Mouse (Mus musculus): ENCODE measurements around the gene Ptger4. TPM values are rescaled to one million over a fixed set of nuclear protein-coding genes. Genes with fewer than 3 reads are reported as not detected.
"Not testable (repeated sequence)": the region's sequence is repeated elsewhere in the genome, so short reads cannot be mapped to it uniquely, and the experiment has no call there.

The Ptger4 gene
- total RNA-seq, 2 experiments from 2014 or later, result 20.6 to 33.2 TPM

DNA sequence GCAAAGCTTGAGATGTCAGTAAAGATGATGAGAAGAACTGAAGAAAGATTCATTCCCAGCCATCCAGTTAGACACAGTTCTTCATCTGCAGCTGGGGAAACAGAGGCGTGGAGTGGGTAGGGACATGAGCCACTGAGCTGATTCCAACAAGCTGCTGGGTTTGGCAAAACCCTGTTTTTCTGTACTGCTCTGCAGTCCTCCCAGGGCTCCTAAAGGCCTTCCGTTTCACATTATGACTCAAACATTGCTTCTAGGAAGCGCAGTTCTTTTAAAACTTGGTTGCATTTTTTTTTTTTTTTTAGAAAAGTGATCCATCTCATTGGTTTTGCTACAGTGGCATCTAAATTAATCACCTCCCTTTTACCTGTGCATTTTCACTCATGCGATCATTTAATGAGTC, 5.4 kb downstream of the Ptger4 start:
- ATAC-seq (ENCODE audit: poor library complexity, severe bottlenecking), result no peak

DNA sequence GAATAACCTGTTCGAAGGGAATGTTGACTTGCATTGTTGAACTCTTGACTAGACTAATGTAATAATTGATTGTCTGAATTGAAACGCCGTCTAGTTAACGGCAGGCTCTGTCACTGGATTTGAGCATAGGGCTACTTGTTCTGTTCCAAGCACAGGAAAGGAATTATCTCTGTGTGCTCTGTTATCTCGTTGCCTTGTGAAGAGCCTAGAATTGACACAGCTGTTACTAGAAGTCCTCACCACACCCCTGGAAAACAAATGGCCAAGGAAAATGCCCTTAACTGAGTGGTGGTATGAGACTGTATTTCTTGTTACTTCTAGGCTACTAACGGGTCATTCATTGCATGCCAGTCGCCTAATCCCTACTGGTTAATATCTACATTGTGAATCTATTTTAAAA, 5.9 kb downstream of the Ptger4 start:
- ATAC-seq (ENCODE audit: poor library complexity, severe bottlenecking), result no peak

DNA sequence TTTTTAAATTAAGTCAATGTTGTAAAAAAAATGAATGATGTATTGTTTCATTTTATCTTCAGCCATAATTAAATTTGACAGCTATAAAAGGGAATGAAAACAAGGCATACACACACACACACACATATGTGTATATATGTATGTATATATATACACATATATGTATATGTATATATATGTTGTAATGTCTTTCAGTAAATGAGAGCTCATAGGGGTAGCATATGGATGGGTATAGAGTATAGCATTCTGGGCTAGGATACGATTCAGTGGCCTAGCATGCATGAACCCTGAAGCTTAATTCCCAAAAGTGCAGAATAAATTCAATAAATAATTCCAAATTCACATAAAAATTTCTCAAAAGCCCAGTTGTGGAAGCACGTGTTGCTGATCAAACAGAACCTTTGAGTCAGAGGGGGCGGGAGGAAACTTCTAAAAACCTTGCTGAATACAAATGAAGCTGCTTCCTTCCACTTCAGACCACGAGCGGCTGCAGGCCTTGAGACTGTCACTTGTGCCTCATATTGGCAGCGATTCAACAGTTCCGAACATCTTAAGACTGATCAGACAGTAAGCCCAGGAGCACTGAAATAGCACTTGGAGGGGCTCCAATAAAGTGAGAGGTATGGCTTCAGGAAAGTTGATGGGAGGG, 6.9 kb downstream of the Ptger4 start:
- ATAC-seq (ENCODE audit: poor library complexity, severe bottlenecking), result no peak

DNA sequence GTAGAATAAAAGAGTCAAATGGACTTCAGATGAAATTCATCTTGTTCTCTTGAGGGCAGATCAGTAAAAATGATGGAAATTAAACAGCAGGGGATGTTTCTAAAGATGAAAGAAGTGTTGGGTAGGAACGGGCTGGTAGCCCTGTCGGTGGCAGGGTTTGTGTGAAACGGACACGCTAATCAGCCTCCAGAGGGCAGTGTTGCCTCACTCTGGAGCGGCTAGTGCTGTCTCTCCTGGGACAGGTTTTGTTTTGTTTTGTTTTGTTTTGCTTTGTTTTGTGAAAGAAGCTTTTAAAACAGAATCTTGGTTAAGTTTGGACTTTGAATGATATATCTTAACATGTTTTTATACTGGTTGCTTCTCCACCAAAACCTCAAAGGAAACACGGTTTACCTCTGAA, 7.4 kb downstream of the Ptger4 start:
- ATAC-seq (ENCODE audit: poor library complexity, severe bottlenecking), result peak; percentile 83

DNA sequence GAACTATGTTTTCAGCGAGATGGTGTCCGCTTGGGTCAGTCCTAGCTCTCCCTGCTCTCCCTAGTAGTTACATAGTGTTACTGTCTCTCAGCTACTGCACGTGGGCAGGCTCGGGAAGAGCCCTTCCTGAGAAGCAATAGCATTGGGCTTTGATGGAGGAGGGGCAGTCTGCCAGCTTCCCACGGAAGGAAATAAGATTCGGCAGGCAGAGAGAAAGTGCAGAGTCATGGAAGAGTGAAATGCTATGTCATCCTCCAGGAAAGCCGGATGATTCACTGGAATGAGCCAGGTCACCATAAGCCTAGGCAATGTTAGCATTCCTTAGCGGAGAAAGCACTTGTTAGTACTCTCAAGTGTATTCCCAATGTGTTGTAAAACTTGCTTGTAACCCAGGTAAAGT, 8.5 kb downstream of the Ptger4 start:
- ATAC-seq (ENCODE audit: poor library complexity, severe bottlenecking), result no peak

DNA sequence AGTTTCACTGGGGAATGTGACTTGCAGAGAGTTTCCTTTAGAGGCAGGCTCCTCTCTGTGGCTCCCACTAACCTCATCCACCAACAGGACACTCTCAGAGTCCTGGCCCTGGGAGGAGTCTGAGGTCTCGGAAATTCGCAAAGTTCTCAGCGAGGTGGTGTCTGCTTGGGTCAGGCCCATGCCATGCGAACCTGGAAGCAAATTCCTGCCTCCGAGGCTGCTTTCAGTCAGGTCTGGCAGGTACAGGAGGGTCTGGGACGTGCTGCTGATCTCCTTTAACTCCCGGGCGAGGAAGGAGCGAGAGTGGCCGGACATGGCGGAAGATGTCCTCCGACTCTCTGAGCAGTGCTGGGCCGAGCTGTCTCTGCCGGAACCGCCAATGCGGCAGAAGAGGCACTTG, 9.3 kb downstream of the Ptger4 start:
- ATAC-seq (ENCODE audit: poor library complexity, severe bottlenecking), result no peak

DNA sequence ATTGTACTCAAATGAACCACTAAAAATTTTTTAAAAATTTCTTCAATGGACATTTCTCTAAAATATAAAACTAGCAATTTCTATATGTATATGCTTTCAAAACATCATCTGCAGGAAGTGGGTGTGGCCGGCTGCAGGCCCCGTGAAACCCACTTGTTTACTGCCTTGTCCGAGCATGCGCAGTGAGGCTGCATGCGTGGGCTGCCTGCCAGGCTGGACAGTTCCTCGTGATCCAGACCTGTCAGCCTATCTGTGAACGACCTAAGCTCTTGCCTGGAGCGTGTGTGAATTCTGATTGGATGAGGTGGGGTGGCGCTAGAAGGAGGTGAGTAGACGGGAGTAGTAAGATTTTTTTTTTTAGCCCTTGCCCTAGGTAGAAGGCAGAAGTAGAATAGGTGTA, 13.2 kb downstream of the Ptger4 start:
- ATAC-seq (ENCODE audit: poor library complexity, severe bottlenecking), result not testable (repeated sequence)

DNA sequence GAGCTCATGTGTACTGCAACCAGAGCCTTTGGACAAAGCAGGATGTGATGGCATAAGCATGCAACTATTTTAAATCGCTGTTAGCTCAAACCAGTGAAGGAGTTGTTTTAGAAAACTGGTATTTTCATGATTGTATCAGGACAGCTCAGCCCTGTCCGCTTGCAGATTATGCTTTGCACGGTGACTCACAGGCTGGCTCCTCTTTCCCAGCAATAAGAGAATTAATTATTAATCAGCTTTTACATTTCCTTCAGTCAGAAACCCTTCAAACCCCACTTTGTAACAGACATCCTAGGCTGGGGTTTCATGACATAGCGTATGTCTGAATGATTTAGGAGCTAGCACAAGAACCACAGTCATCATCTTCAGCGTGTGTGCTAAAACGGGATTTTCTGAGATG, 23.5 kb downstream of the Ptger4 start:
- ATAC-seq (ENCODE audit: poor library complexity, severe bottlenecking), result no peak

DNA sequence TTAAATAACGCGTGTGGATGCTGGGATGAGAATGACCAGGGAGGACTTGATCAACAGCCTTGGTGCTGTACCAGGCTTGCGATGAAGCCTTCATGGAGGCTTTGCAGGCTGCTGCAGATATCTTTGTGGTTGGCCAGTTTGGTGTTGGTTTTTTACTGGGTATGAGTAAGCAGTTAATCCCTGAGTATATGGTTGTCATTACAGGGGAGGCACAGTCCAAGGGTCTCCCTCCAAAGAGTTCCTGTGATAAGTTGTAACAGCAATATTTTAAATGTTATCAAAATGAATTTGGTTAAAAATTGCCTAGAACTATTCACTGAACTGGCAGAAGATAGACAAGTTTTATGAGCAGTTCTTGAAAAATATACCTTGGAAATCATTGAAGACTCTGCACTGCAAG, 34.9 kb downstream of the Ptger4 start:
- no peak for ATAC-seq (ENCODE audit: poor library complexity, severe bottlenecking)

DNA sequence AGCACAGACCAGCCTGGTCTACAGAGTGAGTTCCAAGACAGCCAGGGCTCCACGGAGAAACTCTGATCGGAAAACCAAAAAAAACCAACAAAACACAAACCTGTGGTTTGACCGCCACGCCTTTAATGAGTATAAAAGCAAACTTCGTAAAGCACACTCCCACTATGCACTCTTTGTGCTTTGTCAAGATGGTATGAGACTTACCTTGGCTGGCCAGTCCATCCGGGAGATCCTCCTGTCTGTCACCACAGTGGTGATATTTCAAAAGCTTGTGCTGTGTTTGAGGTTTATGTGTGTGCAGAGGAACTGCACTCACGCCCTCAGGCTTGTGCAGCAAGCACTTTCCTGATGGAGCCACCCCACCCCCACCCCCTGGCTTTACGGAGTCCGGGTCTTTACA, 38.8 kb downstream of the Ptger4 start:
- ATAC-seq (ENCODE audit: poor library complexity, severe bottlenecking), result no peak

DNA sequence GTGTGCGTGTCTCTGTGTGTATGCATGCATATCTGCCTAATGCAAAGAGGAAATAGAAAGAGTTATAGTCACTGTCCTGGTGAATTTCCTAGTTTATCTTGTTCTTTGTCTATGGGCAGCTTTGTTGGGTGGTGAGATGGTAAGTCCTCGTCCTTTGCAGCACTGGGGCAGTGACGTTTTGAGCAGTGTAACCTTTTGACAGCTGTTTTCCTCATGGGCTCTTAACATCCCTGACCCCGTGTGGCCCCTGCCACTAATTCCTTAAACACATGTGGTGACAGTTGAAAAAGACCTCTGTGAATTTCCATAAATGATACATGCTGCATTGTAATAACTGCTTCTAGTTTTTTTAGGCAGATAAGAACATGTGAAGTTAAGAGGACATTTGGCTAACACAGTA, 47.3 kb downstream of the Ptger4 start:
- no peak for ATAC-seq (ENCODE audit: poor library complexity, severe bottlenecking)

DNA sequence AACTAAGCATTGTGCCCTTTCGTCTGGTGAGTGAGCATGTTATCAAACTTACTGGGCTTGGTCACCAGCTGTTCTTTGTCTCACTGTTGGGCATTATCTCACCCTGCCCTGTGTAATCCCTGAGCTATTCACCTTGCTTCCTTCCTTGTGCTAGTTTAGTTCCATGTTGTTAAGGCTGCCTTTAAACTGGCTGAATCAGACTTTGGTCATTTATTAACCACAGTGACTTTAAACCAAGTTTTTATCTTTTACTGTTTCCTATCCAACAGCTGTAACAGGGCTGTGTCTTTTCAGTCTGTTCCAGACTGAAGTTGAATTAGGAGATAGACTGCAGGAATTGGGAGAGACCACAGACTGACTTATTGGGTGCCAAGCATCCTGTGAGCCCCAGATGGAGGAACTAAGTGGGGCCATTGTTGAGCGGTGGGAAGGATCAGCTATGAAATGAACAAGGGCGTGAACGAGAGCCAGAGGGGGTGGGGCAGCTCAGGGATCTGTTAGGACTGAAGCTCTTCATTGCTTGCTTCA, 47.9 kb downstream of the Ptger4 start:
- no peak for ATAC-seq (ENCODE audit: poor library complexity, severe bottlenecking)

DNA sequence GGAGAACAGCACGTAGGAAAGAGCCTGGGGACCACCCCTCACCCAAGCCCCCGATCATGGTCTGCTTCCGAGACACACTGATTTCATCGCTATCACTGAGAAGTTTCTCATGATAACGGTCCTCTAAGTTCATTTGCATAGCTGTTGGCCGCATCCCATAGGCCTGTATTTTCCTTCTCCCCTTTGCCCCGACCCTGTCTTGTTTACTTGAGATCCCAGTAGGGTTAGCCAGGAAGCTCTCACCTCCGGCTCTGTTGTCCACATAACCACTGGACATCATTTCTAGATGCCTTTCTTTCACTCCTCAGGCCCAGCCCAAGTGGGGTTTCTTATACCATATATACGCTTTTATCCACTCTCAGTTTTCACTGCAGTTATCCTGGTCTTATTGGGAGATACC, 49.1 kb downstream of the Ptger4 start:
- ATAC-seq (ENCODE audit: poor library complexity, severe bottlenecking), result no peak

DNA sequence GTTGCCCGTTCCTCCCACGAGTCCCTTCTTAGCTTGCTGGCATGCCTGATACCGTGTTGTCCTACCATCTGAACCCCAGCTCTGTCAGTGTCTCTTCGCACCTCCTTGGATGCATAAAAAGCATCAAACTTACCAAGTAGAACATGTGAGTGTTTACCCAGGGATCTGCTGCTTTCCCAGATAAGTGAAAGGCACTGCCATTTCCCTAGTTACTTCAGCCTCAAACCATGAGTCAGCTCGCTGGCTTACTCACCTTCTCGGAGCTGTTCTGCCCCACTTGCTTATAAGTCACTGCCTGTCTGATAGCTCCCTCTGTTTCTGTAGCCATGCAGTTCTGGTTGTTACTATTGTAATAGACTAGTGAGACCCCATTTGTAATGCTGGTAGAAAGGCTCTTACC, 49.5 kb downstream of the Ptger4 start:
- ATAC-seq (ENCODE audit: poor library complexity, severe bottlenecking), result no peak

DNA sequence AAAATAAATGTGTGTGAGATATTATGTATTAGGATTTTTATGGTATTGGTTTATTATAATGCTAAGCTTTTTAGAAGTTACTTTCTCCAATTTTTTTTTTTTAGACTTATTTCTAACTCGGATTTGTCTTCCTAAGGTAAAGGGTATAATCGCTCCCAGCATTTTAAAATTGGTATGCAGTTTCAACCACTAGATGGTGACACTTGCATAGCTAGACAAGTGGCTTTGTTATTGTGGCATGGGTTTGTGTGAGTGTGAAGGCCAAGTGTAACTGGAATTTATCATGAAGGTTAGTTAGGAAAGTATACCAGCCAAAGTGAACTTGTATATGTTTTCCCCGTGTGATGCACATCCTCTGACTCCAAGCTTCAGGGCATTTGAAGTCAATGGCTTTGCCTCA, 50.2 kb downstream of the Ptger4 start:
- no peak for ATAC-seq (ENCODE audit: poor library complexity, severe bottlenecking)

DNA sequence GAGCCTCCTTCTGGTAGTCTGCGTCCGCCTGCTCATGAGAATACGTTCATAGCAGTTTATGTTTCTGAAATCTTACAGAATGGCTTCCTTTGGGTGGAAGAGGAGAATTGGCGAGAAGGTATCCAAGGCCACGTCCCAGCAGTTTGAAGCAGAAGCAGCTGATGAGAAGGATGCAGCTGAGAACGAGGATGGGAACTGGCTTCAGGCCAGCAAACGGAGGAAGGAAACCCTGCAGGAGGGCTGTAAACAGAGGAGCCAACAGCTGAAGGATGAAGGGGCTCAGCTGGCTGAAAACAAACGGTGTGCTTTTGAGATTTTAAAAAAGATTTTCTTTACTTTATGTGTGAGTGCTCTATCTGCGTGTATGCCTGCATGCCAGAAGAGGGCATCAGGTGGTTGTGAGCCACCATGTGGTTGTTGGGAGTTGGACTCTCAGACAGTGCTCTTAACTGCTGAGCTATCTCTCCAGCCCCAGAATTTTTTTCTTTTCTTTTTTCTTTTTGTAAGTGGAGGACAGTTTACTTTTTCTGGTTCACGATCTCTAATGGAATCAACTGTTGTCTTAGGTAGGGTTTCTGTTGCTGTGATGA, 54.4 kb downstream of the Ptger4 start:
- no peak for ATAC-seq (ENCODE audit: poor library complexity, severe bottlenecking)

DNA sequence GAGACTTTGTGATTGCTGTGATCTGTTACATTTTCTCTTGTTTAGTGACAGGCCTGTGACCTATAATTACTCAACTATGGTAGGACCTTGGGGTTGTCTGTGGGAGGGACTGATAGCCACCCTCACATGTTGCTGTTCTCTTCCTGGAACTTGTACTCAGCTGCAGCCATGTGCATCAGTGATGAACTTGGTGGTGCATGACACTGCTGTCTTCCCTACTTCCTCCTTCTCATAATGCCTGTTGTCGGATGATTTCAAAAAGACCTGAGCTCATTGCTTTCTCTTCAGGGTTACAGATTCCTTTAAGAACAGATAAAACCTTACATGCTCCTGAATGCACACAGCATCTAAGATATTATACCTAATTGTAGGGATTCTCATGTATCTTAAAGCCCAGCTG, 56.0 kb downstream of the Ptger4 start:
- ATAC-seq (ENCODE audit: poor library complexity, severe bottlenecking), result peak; percentile 80

DNA sequence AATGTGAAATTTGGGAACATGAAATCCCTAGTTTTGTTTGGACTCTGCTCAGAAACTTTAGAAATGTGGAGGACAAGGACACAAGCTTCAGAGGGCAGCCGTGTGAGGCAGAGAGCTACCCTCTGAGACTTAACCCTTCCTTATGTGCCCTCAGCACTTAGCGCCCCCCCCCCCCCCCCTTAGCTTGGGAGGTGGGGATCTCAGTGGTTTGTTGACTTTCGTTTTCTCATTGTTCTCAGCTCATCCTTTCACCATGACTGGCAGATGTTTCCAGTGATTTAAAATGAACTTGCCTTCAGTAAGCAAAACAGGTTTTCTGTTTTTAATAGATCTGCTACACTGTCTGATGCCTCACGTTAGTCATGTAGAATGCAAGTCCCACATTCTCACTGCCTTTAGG, 56.9 kb downstream of the Ptger4 start:
- no peak for ATAC-seq (ENCODE audit: poor library complexity, severe bottlenecking)

DNA sequence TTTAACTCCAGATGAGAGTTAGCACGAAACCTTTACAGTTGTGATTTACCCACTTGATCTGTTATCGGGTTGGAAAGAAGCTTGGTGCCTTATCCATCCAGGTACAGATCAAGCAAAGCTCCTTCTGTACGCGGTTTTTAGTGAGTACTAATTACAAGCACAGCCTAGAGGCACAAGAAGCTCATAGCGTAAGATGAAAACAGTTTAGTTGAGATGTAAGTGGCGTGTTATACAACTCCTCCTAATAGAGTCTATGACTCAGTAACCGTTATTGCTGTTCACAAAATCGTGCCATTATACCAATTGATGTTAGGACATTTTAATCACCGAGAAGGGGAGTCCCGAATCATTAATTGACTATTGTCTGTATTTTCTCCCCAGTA, 57.7 kb downstream of the Ptger4 start:
- ATAC-seq (ENCODE audit: poor library complexity, severe bottlenecking), result no peak

DNA sequence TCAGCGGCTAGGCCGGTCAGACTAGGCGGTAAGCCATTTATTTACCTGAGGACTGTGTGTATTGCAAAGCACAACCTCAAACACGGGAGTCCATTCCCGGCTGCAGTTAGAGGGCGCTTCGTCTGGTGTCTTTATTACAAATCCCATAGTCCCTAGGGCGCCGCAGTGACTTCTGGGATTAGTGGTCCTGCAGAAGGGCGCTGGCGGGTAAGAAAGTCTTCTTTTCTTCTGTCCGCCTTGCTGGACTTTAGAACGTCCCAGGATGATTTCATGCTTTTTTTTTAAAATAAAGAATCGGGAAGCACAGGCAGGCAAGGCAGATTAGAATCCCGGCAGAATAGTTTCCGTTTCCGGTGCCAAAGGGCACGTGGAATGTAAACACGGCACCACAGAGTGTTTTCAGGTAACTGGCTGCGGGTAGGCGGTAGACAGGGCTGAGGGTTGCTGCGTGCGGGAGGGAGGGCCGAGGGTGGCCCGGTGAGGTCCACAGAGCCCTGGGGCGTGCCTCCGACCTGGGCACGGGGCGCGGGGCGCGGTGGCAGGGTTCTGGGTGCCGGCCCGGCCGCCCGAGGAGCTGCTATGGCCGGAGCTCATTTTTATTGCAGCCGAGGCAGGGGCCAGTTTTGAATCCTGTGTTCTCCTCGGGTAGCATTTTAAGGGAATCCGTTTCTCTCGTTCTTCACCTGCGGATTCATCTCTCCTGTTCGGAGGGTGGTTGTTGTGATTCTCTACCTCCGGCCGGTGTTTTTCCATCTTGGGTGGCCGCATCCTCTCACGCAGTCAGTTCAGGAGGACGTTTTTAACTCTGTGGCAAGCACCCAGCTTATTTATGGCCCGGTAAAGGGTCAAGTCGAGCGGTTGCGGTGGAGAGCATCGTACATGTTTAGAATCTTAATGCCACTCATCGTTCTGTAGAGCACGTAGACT, 58.4 kb downstream of the Ptger4 start, which contains the start of gene Ttc33:
TSS of gene Ttc33 (plus strand) at position 160 of the 927 bp plus-strand sequence.
- peak; percentile 68 for ATAC-seq (ENCODE audit: poor library complexity, severe bottlenecking)

DNA sequence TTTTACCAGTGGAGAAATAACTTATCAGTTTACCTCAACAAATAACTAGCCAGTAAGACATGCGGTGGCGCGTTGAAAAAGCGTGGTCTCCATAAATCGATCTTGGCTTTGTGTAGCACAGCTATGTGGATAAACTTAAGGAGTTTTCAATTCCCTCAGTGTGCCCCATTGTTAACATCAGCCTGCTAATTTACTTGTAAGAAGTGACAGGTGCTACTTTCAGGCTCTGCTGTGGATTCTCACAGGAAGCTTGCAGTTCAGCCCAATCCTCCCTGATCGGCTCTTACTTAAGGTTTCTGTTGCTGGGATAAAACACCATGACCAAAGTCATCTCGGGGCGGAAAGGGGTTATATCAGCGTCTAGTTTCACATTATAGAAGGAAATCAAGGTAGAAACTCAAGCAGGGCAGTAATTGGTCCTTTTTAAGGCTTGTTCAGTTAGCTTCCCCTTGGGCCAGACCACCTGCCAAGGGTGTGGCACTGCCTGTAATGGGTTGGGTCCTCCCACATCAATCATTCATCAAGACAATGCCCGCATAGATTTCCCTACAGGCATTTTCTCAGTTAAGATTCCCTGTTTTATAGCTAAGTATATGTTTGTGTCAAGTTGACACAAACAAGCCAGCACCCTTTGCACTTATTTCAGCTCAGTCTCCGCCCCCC, 59.2 kb downstream of the Ptger4 start:
- ATAC-seq (ENCODE audit: poor library complexity, severe bottlenecking), result no peak

All from megakaryocyte, adult 5-6 weeks (primary cell).